Mouse (Mus musculus) adipocyte (in vitro differentiated cells): ENCODE measurements at regions not wholly inside any gene's neighbourhood (a gene's known extent, or its start where the extent isn't known, plus 50 kb on each side); places are given as distances from the start of the nearest gene placed in this dataset.

Source experiments
- DNase-seq: peaks from one replicate; pipeline ENCODE4 v3.0.0-alpha.2; 2016; ENCODE audit warnings: low spot score

DNA sequence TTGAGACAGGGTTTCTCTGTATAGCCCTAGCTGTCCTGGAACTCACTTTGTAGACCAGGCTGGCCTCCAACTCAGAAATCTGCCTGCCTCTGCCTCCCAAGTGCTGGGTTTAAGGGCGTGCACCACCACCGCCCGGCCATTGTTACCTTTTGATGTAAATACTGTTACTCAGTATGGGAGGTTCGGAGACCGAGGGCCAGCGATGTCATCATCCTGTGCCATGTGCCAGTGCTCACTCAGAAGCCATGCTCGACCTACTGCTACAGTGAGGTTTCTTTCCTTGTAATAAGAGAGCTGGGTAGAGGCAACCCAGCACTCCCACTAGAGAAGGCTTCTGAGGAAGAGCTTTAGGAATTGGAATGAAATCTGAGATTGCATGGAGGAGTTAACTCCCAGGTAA, 191.6 kb upstream of the Tgfbr2 start:
- no peak for DNase-seq

DNA sequence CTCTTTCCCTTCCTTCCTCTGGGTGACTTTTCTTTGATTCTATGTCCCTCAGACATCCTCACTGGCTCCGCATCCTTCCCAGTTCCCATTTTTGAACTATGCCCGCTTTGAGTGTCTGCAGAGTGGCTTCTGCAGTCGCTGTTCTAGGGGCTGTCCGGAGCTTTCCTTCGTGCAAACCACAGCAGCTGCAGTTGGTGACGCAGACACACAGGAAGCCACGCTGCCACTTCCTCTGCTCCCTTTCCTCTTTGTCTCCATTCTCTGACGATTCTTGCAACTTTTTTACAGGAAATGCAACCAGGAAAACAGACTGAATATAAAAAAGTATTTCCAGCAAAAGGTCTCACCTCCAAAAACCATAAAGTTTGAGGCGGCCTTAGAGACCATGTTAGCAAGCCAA, 191.0 kb upstream of the Tgfbr2 start:
- DNase-seq, result no peak

DNA sequence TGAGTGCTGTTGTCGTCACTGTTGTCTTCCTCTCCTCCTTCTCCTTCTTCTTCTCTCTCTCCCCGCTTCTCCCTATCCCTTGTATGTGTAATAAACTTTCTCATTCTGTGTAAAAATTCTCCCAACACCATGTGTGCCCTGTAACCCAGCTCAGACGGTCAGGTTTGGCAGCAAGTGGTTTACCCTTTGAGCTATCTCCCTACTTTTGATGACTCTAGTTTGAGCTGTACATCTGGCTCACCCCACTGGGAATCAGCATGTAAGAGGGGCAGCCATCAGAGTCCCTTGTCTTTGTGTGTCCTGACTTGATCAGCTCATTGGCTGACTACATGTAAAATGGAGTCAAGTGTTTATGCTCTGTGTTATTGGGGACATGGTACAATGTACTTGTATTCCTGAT, 190.5 kb upstream of the Tgfbr2 start:
- no peak for DNase-seq

DNA sequence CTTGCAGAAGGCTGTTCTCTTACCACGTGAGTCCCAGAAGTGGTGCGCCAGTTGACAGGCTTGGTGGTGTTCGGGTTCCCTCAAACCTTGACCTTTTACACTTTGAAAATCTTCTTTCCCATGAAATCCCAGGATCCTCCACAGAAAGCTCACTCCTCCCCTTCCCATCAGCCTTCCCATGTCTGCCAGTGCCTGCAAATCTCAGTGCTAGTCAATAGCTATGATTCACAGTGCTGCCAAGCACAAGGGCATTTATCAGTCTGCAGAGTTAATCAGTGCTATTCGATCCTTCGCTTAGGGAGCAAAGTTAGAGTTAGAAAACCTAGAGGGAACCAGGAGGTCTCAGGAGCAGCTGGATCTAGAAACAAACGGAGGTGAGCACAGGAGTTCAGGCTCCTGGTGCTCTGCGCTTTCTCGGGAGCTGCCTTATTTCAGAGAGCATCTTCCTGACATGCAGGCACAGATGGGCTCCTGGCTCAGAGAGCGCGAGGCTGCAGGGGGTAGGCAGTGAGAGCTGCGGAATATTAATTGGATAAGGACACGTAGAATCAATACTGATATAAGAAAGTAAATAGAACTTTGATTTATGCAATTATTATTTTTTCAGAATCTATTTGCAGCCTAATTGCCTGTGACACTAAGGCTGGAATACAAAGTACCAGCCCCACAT, 190.0 kb upstream of the Tgfbr2 start:
- no peak for DNase-seq

DNA sequence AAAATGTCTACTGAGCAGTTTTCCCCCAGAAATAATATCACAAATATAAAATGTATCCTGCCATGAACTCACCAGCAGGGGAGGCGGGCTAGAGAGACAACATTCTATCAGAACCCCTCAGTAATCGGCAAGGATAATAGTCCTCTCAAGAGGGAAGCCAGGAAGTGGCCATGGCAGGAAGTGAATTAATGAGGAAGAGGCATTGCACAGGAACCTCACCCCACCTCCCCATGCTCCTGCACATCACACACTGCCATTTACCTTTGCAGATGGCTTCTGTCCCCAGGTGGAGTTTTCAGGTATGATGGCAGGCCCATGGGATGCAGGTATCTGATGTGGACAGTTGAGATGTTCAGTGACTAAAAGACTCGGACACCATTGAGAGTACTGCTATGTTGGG, 185.9 kb upstream of the Tgfbr2 start:
- DNase-seq, result no peak

DNA sequence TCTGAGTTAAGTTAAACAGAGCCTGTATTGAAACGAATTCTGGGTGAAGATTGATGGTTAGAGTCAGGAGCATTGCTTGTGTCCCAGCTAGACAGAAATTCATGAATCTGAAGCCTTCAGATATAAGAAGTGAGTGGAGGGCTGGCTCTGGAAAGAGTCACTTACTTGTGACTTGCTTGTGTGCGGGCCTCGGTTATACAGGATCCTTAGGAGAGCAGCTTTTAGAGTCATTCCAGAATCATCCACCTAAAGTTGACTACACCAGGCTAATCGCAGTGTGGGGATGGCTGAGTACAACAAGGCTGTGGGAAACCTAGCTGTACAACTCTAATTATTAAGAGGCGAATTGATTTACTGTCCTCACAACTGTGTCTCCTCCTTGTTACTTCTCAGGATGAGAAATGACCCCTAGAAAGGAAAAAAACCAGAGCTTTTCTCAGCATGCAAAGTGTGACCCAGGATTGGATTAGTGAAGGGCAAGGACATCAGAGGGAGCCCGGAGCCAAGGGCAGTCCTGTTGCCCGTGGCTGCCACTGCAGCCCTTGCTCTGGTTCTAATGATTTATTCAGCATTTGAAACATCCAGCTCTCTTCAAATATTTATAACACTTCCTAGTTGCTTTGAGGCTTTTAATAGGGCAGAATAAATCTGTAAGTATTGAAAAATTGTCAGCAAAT, 179.0 kb upstream of the Tgfbr2 start:
- no peak for DNase-seq

DNA sequence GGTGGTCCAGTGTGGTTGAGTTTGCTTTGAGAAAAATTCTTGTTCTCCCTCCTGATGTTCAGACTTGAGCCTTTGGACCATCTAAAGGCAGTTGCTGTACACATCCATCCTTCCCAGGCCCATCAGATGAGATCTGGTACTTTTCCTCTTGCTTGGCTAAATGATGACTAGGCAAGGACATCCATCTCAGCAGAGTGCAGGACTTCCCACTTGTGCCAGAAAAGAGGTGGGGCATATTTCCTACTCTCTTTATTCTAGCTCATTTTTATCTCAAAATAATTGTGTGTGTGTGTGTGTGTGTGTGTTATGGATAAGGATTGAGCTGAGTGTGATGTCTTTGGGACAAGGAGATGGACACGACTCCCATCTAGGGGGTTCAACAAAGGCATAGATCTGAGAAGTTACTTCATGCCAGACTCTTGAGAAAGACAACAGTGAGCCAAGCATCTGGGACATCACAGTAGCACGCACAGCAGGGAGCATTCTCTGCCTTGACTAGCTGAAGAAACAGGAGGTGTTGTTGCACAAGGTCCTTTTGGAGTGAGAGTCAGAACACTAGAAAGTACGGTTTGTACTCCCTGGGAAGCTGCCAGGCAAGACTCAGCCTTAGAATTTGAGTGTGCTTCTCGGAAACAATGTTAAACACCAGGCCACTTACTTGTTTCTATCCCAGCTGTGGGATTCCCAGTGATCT, 177.8 kb upstream of the Tgfbr2 start:
- peak; percentile 74 for DNase-seq

DNA sequence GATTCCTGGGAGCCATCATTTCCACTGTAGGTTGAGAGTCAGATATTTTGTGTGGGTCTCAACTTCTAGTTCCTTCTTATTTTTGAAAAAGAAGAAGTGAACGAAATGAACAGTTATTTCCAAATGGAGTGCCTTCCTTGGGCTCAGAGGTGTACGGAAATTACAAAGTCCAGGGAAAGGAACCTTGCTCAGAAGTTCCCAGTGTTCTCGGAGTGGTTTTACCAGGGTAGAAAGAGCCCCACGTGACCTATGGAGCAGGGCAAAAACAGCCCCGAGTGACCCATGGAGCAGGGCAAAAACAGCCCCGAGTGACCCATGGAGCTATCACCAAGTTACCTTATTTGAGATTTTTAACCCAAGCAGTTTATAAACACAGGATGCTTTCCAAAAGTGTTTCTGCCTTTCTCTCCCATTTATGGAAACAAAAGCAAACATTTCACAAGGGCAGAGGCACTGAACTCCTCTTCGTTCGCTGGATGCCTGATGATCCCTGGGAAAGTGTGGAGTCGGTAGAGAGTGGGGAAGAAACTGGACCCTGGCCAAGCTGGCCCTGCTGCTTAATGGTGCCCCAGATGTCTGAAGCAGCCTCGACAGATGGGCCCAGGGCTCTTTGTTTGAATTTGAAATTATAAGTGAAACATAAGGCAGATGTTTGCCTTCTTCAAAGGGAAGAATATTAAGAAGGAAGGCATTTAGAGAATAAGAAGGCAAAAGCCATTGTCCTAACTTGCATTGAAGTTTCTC, 175.8 kb upstream of the Tgfbr2 start:
- no peak for DNase-seq

DNA sequence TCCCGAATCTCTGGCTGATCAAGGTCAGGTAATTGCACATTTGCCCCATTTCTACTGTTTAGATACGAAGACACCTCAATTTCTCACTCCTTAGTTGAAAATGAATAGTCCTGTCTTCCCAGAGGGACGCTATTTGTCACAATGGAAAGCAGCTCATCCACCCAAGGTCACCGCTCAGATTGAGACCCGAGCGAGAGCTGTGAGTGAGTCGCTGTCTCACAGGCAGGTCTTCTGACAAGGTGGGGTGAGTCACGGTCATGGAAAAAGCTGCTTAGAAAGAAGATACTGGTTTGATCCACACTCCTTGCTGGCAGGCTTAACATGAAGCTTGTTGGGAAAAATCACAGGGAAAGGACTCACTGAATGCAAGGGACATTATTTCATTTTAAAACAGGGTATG, 171.9 kb upstream of the Tgfbr2 start:
- no peak for DNase-seq

DNA sequence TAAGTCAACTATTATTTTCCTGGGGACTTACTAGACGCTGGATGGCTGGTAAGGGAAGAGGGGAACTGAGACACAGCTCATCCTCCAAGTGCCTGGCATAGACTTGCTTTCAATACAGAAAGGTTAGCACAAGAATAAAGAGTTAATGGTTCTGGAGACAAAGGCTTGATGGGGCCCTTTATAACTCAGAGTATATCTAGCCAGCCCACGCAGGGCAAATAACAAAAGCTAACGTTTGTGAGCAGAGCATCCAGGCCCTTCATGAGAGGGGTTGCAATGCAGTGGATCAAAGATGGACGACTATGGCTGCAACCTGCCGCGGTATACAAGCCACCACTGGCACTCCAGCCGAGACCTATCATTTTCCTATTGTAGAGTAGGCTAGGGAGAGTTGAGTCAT, 171.3 kb upstream of the Tgfbr2 start:
- DNase-seq, result no peak

DNA sequence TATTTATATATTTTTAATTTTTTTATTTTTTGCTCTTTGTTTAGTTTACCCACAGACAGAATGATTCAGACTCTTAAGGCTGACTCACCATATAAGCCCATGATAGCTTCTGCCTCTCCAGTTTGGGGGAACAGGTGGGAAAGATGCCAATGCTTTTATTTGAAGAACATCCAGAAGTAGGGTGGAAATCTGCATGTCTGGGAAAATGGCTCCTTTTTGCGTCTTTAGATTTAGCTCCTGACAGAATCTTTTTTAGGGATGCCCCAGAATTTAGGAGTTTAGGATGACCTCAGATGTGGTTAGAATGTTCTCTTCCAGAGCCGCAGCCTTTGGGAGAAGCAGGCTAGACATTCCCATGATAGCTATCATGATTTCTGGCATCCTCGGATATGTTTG, 167.9 kb upstream of the Tgfbr2 start:
- DNase-seq, result no peak

DNA sequence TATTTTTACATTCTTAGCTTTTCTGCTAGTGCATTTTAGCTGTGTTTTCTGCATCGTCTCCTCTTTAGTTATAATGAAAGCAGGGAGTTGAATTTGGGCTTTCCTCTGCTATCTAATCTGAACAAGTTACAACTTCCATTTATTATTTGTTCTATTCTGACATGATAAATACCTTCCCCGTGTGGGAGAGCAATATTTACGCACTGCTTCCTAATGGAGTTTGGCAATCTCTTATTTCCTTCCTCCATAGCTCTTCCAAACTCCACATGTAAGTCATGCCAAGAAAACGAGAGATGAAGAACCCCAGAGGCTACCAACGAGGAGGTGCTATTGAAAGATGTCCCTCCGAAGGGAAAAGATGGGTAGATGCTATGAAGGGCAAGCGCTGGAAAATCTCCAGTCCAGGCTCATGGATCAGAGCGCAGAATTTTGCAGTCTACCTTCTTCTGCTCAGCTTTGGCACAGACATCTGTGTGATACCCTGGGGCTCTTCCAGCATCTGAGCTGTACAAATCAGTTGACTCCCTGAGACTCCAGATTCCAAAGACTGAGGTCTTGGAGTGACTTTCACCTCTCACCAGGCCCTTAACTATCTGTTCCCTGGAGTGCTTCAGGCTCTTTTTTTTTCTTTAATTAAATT, 167.4 kb upstream of the Tgfbr2 start:
- DNase-seq, result no peak

DNA sequence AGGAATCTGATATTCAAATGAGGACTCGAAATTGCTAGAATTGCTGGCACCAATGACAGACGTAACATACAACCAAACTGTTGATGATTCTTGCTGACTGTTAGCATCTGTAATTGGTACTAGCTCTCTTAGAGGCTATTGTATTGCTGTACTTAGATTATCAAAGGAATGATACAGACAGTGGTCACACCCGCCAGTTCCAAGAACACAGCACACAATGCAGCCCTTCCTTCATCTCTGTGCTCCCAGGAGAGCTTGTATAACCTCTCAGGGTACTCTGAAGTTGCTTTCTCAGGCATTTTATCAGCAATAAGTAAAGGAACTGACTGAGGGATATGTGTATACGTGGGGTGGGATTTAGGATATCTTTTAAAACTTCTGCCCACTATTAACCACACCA, 166.8 kb upstream of the Tgfbr2 start:
- DNase-seq, result no peak

DNA sequence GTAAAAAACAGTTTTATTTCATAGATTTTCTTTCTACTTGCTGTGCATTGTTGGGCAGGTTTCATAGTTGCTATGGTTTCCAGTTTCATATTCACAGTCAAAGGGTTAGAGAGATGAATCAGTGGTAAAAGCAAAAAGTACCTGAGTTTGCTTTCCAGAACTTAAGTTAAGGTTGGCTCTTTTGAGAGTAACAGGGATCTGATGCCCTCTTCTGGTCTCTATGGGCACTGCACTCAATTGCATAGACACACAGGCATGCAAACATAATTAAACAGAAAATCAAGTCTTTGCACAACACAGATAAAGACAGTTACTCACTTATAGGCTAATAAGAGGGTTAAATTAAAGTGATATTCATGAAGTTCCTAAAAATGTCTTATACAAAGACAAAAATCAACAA, 165.8 kb upstream of the Tgfbr2 start:
- no peak for DNase-seq

DNA sequence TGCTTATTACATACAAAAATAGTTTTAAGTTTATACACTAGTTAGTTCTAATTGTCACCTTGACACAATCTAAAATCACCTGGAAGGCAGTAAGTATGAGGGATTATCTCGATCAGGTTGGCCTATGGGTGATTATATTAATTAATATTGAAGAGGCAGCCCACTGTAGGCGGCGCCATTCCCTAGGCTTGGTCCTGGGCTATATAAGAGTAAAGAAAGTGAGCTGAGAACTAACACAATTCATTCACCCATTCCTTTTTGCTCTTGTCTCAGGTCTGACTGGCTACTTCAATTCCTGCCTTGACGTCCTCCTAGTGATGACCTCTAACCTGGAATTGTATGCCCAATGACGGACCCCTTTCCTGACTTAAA, 163.6 kb upstream of the Tgfbr2 start:
- DNase-seq, result no peak

DNA sequence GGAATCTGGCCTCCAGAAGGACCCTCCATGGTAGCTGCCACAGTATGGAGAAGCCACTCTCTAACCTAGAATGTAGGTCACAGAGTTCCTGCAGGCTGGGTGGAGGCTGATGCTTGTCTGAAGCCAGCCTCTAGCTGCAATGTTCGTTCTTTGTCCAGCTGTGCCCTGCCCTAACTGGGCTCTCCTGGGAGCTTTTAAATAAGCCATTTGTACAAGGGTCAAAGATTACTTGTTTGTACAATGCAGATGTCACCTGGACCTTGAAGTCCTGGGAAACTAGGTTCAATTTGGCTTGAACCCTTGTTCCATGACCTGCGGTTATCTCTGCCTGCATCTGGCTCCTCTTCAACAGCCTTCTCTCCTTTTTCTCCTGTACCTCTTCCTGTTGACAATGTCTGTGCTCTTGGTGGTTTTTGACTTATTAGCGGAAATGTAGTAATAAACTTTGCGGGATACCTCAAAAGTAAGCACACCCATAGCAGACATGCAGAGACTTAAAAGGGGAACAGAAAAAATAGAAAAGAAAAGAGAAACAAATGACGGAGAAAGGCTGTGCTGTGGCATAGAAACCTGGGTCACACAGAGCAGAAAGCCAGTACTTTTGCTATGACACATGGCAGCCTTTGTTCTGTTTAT, 163.1 kb upstream of the Tgfbr2 start:
- DNase-seq, result peak; percentile 42

DNA sequence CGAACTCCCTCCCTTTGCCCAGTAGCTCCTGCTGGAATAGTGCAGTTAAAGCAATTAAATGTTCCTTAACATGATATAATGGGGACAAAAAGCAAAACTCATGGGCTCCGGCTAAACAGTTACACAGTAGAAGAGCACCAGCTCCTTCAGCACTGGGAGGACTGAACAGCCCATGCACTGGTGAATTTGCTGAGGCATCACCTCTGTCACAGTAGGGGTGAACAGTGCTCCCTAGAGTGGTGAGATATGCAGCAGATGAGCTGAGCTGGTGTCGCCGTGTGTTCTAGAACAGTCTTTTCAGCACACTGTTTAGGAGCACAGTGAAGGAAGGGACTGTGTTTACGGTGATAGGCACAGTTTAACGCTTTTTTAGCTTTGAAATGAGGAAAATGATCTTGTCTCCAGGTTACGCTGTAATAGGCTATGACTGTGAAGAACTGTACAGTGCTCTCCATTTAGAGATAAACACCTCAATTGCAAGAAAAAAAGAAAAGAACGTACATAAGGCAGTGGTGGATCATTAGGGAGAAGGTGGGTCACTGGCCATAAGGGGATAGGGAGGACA, 162.4 kb upstream of the Tgfbr2 start:
- DNase-seq, result no peak

DNA sequence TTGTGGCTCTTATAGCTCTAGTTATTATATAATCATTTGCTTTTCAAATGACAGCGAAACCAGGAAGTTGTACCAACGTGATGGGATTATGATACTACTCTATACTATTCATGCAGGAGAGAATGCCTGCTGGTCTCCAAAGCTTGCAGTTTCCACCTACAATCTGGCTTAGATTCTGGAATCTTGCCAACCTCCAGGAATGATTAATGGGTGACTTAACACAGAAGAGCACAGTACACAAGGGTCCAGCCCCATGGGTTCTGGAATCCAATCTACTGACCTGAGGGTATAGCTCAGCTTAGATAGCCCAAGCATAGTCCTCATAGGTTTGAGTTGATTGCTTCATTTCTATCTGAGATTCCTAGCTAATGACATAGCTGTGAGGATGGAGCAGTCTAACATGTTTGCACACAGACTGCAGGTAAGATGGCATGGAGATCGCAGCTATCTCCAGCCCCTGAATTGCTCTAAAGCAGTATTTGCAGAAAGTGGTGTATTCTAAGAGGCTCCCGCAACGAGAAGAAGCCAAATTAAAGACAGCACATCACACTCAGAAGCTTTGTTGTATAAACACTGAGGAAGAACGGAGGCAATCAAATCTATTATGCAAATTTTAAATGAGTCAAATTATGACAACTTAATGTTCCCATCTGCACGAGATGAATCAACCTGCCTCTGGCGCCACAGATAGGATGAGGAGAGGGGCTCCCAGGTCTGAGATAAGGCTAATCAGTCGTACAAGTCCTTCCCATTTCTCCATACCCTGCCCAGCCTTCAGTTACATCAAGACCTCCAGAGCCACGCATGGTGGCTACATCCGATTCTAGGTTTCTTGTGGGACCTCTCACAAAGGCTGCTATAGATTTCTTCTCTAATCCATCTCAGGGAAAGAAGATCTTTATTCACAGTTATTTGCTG, 160.7 kb upstream of the Tgfbr2 start:
- no peak for DNase-seq

DNA sequence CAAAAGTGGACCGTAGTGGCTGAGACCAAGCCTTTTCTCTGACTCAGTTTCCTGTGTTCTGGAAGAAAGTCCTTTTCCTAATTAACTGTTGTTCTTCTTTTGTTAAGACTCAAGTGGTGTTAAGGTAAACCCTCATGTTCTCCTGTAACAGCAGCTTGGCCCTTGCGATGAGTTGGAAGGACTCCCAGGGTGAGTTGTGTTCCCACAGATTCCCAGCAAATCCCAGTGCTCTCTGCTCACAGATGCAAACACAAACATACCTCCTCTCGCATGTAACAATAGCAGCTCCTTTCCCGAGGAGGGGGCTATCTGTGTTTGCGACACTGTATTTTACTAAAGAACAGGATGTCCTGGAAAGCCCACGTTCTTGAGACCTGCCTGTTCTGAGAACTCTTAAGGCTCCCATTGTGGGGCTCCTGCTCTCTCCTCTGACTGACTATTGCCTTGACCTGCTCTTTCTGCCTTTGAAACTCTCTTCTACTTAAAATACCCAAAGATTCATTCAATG, 158.8 kb upstream of the Tgfbr2 start:
- DNase-seq, result peak; percentile 93

DNA sequence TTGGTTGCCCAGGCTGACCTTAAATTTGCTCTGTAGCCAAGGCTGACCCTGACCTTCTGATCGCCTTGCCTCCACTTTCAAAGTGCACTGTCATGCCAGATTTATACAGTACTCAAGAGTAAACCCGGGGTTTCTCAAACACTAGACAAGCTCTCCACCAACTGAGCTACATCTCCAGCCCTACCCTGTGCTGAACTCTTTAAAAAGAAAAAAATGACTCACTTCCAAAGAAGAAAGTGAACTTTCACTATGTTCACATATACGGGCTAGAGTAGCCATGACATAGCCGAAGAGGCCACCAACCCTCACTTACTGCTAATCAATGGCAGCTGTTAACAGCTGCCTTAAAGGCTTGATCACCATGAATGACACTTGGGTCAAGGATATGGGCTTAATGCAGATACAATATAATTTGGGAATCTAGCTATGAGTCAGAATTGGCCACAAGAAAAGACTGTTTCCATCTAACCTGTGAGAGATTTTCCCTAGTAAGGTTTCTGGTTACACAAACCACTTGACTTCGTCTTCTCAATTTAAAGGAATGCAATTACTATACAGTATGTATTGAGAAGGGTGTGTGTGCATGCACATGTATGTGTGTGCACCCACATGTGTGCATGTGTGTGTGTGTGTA, 157.4 kb upstream of the Tgfbr2 start:
- no peak for DNase-seq
